Mouse (Mus musculus) testis, postnatal 10 days (tissue): ENCODE measurements around the gene Fam19a2.

Experiments used
- DNase-seq: peaks from one replicate; pipeline ENCODE4 v3.0.0; 2021; ENCODE audit warnings: low spot score

The Fam19a2 gene

GRCm38 (mm10) chr10:123570616-123571188 lies 306.9 kb downstream of the Fam19a2 start:
- DNase-seq = no peak

GRCm38 (mm10) chr10:123572342-123573070 lies 308.7 kb downstream of the Fam19a2 start:
- no peak for DNase-seq

GRCm38 (mm10) chr10:123577823-123578222 lies 314.0 kb downstream of the Fam19a2 start:
- DNase-seq = no peak

- no peak for DNase-seq
Measured at GRCm38 (mm10) chr10:123579012-123579411, 315.2 kb downstream of the Fam19a2 start.

GRCm38 (mm10) chr10:123595043-123595442 lies 331.2 kb downstream of the Fam19a2 start:
- DNase-seq = no peak

- no peak for DNase-seq
Measured at GRCm38 (mm10) chr10:123597059-123597458, 333.3 kb downstream of the Fam19a2 start.

- DNase-seq = no peak
Measured at GRCm38 (mm10) chr10:123605671-123606070, 341.9 kb downstream of the Fam19a2 start.

GRCm38 (mm10) chr10:123626691-123627090 lies 362.9 kb downstream of the Fam19a2 start:
- no peak for DNase-seq

- no peak for DNase-seq
Measured at GRCm38 (mm10) chr10:123629248-123629744, 365.5 kb downstream of the Fam19a2 start.

GRCm38 (mm10) chr10:123632029-123632428 lies 368.2 kb downstream of the Fam19a2 start:
- DNase-seq = no peak

- no peak for DNase-seq
Measured at GRCm38 (mm10) chr10:123636655-123637054, 372.9 kb downstream of the Fam19a2 start.

GRCm38 (mm10) chr10:123637496-123637895 lies 373.7 kb downstream of the Fam19a2 start:
- DNase-seq = no peak

- DNase-seq = no peak
Measured at GRCm38 (mm10) chr10:123645568-123645967, 381.8 kb downstream of the Fam19a2 start.

GRCm38 (mm10) chr10:123671208-123671607 lies 407.4 kb downstream of the Fam19a2 start:
- DNase-seq = no peak

GRCm38 (mm10) chr10:123678284-123678864 lies 414.6 kb downstream of the Fam19a2 start:
- no peak for DNase-seq

- DNase-seq = no peak
Measured at GRCm38 (mm10) chr10:123682718-123683255, 419.0 kb downstream of the Fam19a2 start.

GRCm38 (mm10) chr10:123692186-123692925 lies 428.6 kb downstream of the Fam19a2 start:
- DNase-seq = no peak

- DNase-seq = no peak
Measured at GRCm38 (mm10) chr10:123692926-123693224, 429.1 kb downstream of the Fam19a2 start.

- DNase-seq = no peak
Measured at GRCm38 (mm10) chr10:123702595-123702994, 438.8 kb downstream of the Fam19a2 start.

- DNase-seq = no peak
Measured at GRCm38 (mm10) chr10:123707026-123707425, 443.2 kb downstream of the Fam19a2 start.

- DNase-seq = no peak
Measured at GRCm38 (mm10) chr10:123710738-123711137, 446.9 kb downstream of the Fam19a2 start.

GRCm38 (mm10) chr10:123721952-123722460 lies 458.2 kb downstream of the Fam19a2 start:
- DNase-seq = no peak
